Mouse (Mus musculus) spleen, adult 2 months (tissue): ENCODE results near the gene Oard1. TPM values are rescaled to one million over a fixed set of nuclear protein-coding genes. Genes with fewer than 3 reads are reported as not detected.

Experiments used
- DNase-seq, 2 experiments: peaks; one replicate each; pipeline versions ENCODE4 v3.0.0 to v3.0.0-alpha.2; 2012 to 2021; ENCODE audit warnings: low spot score in 2 of 2, low read depth in 1 of 2
- H3K27ac ChIP-seq: fragments of 200-500 bp; 2 replicates; pipeline ENCODE4 v1.5.1; 2012; ENCODE audit warnings: low read length, inconsistent platforms; ENCODE audit not compliant: insufficient read depth
- H3K27me3 ChIP-seq: fragments of 200-500 bp; 2 replicates; pipeline ENCODE4 v1.6.1; 2012; ENCODE audit warnings: mild to moderate bottlenecking, moderate library complexity, low read length, inconsistent platforms; ENCODE audit not compliant: control insufficient read depth, insufficient read depth
- H3K36me3 ChIP-seq: fragments of 200-500 bp; 2 replicates; pipeline ENCODE4 v1.6.1; 2012; ENCODE audit warnings: mild to moderate bottlenecking, low read length, inconsistent platforms; ENCODE audit not compliant: control insufficient read depth, insufficient read depth
- H3K4me1 ChIP-seq: fragments of 200-500 bp; 2 replicates; pipeline ENCODE4 v1.6.1; 2011; ENCODE audit warnings: inconsistent platforms; ENCODE audit not compliant: control insufficient read depth, insufficient read depth, insufficient read length
- H3K4me3 ChIP-seq: fragments of 200-500 bp; 2 replicates; pipeline ENCODE4 v1.5.1; 2011; ENCODE audit warnings: mild to moderate bottlenecking, inconsistent platforms; ENCODE audit not compliant: insufficient read depth, insufficient read length; ENCODE audit errors: extremely low read depth
- CTCF ChIP-seq: fragments of 200-500 bp; IDR thresholded peaks from 2 replicates; pipeline ENCODE4 v1.5.1; 2011; ENCODE audit warnings: mild to moderate bottlenecking, inconsistent platforms; ENCODE audit not compliant: insufficient read depth, insufficient read length, insufficient replicate concordance; ENCODE audit errors: extremely low read depth
- POLR2A ChIP-seq: fragments of 200-500 bp; IDR thresholded peaks from 2 replicates; pipeline ENCODE4 v1.6.1; 2011; ENCODE audit warnings: low read depth, low read length, inconsistent platforms
- WGBS: fragments of 180-500 bp; shearing (Covaris S2); methylation state at CpG from one replicate; pipeline ENCODE4 v1.1.7; 2018; 5-methylcytosine and 5-hydroxymethylcytosine counted together
- polyA plus RNA-seq: library from polyadenylated mRNA; depleted of rRNA; stranded (reverse); fragments of >200 nt; gene quantifications from 2 replicates; pipeline ENCODE4 v1.2.3, GENCODE M21; 2012

Gene Oard1
- polyA plus RNA-seq, 1 experiment = 7.7 TPM

DNA sequence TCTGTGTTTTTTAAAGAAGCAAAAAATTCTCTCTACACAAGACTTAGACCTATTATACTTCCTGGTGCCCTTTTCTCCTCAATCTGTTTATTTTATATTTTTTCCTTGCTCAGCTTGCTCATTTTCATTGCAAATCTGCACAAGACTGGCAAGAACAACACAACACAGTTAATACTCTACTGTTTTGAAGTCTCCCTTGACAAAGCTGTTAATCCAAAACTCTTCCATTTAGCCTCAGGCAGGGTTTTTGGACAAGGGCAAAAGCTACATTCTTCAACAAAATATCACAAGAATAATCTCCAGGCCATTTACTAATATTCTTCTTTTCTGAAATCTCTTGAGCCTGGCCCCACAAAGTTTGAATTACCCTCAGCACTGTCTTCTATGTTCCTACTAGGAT lies 38.2 kb upstream of the Oard1 start:
- Histone ChIP-seq H3K4me3 (no peak overlapping the region), H3K4me1 (no peaks in the 10 kb centered on the region), H3K27ac (no peak overlapping the region), H3K27me3 (no peaks in the 10 kb centered on the region), H3K36me3 (no peaks in the 10 kb centered on the region)
- TF ChIP-seq POLR2A (no peak), CTCF (no peak)
- DNase-seq = no peak

DNA sequence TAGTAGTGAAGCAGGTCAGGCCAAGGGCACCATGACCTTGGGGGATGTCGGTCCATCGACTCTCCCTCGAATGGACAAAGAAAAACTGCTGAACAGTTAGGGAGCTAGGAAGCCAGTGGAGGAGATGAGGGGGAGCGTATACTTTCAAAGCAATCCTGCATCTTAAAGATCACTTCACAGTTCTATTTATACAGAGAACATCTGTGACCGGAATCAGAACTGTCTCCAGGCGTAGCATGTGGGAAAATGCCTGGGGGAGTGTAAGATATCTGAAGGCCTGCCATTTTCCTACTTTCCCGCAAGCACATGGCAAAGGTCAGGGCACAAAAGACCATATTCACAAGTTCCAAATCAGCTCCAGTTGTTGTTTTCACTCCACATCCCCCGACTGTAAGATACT lies 36.8 kb upstream of the Oard1 start:
- Histone ChIP-seq H3K4me1 (no peaks in the 10 kb centered on the region), H3K4me3 (no peak overlapping the region), H3K27ac (no peak overlapping the region), H3K36me3 (no peaks in the 10 kb centered on the region), H3K27me3 (no peaks in the 10 kb centered on the region)
- WGBS = 87% methylated on average over 8 of the region's 8 CpGs
- no peak for TF ChIP-seq CTCF
- DNase-seq = no peak

DNA sequence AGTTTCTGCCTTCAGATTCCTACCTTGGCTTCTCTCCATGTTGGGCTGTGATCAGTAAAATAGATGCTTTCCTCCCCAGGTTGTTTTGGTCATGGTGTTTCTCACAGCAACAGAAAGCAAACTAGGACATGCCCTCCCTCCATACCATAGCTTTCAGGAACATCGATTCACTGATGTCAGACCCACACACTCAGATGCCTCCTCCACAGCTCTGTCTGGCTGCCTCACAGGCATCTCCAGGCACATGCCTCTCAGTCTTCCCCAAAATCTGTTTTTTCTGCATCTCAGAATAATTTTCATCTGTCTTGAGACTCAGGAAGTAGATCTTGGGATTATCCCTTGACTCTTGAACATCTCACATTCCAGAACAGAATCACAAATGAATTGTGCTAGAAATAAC lies 33.7 kb upstream of the Oard1 start:
- no peak overlapping the region for H3K27ac ChIP-seq
- WGBS = 93% methylated on average over 1 of the region's 1 CpGs
- DNase-seq = no peak
- H3K4me3 ChIP-seq = no peak overlapping the region
- H3K36me3 ChIP-seq = no peaks in the 10 kb centered on the region
- no peaks in the 10 kb centered on the region for H3K27me3 ChIP-seq
- no peak for TF ChIP-seq CTCF
- TF ChIP-seq POLR2A = no peak
- no peaks in the 10 kb centered on the region for H3K4me1 ChIP-seq

DNA sequence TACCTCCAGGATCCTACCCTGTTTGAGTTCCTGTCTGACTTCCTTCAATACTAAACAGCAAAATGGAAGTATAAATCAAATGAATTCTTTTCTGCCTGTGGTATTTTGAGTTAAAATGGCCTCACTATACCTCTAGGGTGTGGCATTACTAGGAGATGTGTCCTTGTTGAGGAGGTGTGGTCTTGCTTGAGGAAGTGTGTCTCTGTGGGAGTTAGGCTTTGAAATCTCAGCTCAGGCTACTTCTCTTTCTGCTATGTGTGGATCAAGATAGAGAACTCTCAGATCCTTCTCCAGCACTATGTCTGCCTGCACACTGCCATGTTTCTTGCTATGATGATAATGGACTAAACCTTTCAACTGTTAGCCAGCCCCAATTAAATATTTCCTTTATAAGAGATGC lies 30.8 kb upstream of the Oard1 start:
- Histone ChIP-seq H3K27ac (no peak overlapping the region), H3K27me3 (no peaks in the 10 kb centered on the region), H3K4me3 (no peak overlapping the region), H3K36me3 (no peaks in the 10 kb centered on the region), H3K4me1 (no peaks in the 10 kb centered on the region; the same call in 1 of the 2 replicates)
- DNase-seq = no peak
- TF ChIP-seq CTCF (no peak), POLR2A (no peak)

DNA sequence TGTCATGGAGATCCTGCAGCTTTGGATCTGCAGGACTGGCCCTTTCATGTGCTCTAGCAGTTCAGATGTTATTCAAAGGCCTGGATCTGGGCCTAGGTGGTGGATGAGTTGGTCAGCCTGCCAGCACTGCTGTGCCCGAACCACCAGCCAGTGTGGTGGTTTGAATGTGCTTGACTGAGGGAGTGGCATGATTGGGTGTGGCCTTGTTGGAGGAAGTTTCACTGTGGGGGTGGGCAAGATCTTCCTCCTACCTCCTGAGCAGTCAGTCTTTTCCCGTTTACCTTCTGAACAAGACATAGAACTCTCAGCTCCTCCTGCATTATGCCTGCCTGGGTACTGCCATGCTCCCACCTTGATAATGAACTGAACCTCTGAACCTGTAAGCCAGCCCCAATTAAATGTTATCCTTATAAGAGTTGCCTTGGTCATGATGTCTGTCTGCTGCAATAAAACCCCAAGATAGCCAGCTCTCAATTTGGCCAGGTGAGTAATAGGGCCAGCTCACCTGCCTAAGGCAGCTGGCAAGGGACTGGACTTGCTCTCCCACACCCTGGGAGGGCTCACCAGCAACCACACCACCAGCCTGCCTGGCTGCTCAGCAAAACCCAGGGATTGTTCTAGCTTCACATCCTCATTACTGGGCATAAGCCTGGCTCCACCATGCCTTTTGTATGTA lies 23.9 kb upstream of the Oard1 start:
- no peak for DNase-seq
- peaks cover 36% of the 10 kb centered on the region for H3K36me3 ChIP-seq
- H3K4me1 ChIP-seq = no peaks in the 10 kb centered on the region; the same call in 1 of the 2 replicates
- 27% methylated on average over 2 of the region's 2 CpGs for WGBS
- no peak overlapping the region for H3K27ac ChIP-seq
- no peak overlapping the region for H3K4me3 ChIP-seq
- no peak for TF ChIP-seq POLR2A
- H3K27me3 ChIP-seq = no peaks in the 10 kb centered on the region

DNA sequence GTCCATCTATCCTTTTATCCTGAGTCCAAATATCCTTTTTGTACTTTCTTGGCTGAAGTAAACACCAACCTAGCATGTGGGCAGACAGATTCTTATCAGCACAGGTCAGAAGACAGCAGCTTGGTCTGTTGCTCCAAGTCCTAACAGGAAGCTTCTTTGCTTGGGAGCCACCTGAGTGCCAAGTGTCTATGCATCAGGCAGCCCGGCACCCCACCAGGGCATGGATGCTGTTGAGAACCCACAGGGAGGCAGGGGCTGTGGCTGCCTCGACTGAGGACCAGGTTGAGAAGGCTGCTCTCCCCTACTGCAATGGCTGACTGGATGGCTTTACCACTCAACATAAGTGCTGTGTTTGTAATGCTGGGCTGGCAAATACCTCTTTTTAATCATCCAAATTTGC lies 21.1 kb upstream of the Oard1 start:
- no peak overlapping the region for H3K4me3 ChIP-seq
- peaks cover 60% of the 10 kb centered on the region for H3K36me3 ChIP-seq
- TF ChIP-seq CTCF (no peak), POLR2A (no peak)
- no peak for DNase-seq
- 86% methylated on average over 2 of the region's 2 CpGs for WGBS
- H3K27ac ChIP-seq = no peak overlapping the region
- no peaks in the 10 kb centered on the region for H3K27me3 ChIP-seq
- H3K4me1 ChIP-seq = no peaks in the 10 kb centered on the region

DNA sequence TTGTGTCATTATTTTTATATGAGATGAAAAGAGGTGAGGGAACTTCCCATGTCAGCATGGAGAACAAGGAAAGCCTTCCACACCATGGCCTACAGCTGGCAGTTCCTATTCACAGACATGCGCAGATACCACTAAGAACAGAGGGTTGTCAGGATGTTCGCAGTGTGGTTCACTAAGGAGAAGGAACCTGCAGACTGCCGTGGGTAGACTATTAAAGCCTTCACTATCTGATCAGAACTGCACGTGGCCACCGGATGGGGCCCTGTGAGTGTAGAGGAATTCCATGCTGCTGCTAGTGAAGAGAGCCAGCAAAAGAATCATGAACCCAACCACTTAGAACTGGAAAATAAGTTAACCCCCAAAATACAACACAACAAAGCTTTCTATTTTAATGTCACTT lies 20.4 kb upstream of the Oard1 start:
- no peak overlapping the region for H3K27ac ChIP-seq
- H3K4me3 ChIP-seq = no peak overlapping the region
- TF ChIP-seq CTCF = no peak
- no peak for TF ChIP-seq POLR2A
- no peaks in the 10 kb centered on the region for H3K4me1 ChIP-seq
- H3K36me3 ChIP-seq = peaks cover 66% of the 10 kb centered on the region
- DNase-seq = no peak
- 88% methylated on average over 5 of the region's 5 CpGs for WGBS
- no peaks in the 10 kb centered on the region for H3K27me3 ChIP-seq
